Mouse (Mus musculus) right cerebral cortex, adult 2 months (tissue): ENCODE data around the gene Slk.
A peak's percentile ranks its signal among the peaks of the same experiment; 100 is the strongest.
"Not testable (repeated sequence)": the region's sequence is repeated elsewhere in the genome, so short reads cannot be mapped to it uniquely, and the experiment has no call there.

Source experiments
- DNase-seq, 2 experiments: peaks; one replicate each; pipeline ENCODE4 v3.0.0; 2021 to 2022; ENCODE audit warnings: low spot score in 2 of 2

The Slk gene

GRCm38 (mm10) chr19:47570042-47570441 is 9.4 kb upstream of the Slk start:
- DNase-seq = no peak

GRCm38 (mm10) chr19:47571981-47572380 is 7.5 kb upstream of the Slk start:
- DNase-seq = not testable (repeated sequence)

DNA sequence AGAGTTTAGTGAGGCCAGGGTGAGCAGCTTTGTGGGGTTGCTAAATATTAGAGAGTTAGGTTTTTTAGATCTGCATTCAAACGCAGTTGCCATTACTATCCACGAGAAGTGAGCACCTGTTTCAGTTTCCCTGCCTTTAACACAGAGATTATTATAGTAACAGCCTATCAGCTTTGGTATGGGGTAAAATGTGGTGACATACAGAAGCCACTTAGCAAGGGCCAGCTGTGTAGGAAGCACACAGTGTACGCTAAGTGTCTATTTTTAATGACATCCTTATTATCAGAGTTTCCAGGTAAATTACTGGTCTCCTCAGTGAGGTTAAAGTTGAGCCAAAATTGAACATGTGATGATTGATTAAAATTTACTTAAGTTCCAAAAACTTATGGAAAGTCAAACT is 5.8 kb upstream of the Slk start:
- DNase-seq = no peak

DNA sequence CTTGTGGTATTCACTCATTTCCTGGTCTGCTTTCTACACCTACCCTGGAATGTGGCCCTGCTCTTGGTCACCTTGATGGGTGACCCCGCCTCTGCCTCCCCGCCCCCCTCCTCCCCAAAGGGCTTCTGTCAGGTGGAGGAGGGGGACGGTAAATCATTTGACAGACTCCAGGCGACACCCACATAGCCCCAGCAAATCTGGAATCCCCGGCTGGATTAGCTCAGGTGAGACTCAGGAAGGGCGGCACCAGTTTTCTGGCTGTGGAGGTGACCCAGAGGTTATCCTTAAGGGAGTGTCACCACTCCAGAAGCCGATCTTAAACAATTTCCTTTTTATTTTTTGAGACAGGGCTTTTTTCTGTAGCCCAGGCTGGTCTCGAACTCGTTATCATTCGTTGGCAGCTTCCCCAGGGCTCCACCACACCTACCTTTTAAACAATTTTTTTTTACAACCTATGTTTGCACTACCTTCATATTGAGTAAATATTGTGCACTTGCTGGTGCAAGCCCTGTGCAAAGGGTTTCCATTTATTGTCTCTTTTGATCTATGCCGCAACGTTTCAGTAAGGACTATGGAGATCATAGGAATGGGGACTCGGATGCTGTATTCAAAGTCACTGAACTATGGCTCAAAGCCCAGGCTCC is 775 bp upstream of the Slk start:
- DNase-seq = peak in 1 of 2 experiments; percentile 34

DNA sequence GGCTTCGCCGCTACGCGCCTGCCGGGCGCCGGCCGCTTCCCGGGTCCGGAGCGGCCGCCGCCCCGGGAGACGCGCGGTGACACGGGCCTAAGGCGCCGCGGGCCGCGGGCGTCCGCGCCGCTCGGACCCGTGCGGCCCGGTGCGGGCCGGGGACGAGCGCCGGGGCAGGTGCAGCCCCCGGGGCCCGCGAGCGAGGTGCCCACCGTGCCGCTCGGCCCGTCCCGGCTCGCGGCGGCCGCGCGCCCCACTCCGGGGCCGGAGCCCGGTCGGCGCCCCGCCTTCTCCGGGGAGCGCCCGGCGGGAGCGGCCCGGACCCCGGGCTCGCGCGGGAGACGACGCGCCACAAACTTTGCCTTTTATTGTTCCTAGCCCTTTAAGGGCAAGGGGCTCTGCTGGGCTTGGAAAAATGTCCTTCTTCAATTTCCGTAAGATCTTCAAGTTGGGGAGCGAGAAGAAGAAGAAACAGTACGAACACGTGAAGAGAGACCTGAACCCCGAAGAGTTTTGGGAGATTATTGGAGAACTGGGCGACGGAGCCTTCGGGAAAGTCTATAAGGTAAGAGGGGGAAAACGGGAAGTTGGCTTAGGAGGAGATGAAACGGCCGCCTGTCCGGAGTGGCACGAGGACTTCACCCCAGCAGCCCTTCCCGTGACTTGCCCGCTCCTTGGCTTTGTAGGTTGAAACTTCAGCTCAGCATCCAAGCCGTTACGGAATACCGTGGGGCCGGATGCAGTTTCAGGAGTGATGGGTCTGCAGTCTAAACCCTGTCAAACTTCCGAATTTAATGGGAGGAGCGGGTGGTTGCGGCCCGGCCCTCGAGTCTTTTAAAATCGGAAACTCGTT is 532 bp downstream of the Slk start:
- DNase-seq = no peak

DNA sequence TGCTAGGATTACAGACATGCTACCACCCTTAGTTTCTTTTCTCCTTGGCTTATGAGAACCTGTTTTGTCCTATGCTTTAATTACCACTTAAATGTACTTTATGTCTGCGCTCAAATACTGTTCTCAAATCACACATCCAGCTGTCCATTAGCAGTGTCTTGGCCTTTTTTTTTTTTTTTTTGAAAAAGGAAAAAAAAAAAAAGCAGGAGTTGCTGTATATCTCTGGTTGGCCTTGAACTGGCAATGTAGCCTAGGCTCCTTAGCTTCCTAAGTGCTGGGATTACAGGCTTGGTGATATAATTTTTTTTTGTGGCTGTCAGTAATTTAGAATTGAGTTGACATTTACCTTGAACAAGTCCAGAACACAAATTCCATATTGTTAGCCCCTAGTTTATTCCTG is 6.3 kb downstream of the Slk start:
- DNase-seq = no peak

DNA sequence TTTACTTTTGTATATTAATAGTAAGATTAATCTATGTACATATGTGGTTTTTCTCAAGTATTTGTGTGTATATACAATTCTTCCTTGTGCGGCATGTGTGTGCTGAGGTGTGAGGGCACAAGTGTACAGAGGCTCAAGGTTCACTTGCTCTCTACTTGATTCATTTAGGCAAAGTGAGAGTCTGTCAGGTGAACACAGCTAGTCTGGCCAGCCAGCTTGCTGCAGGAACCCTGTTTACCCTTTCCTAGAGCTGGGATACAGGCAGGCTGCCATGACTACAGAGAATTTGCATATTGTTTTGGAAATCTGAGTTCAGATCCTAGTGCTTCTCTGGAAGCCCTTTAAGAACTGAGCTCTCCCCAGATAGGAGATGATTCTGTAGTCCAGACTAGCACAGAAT is 7.5 kb downstream of the Slk start:
- no peak for DNase-seq

- DNase-seq = no peak
Observed at GRCm38 (mm10) chr19:47608513-47608912, 29.0 kb downstream of the Slk start.

DNA sequence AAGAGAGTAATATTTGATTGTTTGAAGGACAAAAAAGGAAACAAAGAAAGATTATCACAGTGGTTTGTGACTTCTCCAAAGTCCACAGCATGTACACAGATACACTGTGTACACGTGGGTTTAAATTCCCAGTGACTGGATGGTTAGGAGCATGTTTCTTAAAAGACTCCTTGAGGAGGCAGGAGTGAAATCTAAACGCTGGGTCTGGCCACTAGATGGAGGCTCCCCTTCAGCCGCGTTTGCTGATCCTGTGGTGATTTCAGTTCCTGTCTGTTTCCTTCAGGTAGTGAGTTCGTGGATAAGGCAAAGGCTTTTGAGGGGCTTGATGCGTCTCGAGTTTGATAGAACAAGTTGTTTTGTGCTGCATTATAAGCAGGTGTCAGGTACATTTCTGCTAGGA is 34.0 kb downstream of the Slk start:
- no peak for DNase-seq

DNA sequence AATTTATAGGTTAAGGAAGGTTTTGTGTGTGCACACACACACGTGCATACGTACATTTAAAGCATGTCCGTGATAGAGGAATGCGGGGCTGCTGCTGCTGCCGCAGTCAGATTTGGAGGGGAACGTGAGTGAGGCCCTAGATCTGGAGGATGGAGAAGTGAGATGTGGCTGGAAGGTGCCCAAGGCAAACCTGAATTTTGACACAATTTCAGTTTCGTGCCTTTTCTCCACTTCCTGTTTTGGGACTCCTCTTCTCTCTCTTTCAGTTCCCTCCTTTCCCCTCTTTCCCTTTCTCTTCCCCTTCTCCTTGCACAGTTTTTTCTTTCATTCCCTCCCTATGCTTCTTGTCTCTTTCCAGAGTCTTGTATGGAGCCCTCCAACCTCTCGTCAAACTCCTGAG is 42.0 kb downstream of the Slk start:
- no peak for DNase-seq

DNA sequence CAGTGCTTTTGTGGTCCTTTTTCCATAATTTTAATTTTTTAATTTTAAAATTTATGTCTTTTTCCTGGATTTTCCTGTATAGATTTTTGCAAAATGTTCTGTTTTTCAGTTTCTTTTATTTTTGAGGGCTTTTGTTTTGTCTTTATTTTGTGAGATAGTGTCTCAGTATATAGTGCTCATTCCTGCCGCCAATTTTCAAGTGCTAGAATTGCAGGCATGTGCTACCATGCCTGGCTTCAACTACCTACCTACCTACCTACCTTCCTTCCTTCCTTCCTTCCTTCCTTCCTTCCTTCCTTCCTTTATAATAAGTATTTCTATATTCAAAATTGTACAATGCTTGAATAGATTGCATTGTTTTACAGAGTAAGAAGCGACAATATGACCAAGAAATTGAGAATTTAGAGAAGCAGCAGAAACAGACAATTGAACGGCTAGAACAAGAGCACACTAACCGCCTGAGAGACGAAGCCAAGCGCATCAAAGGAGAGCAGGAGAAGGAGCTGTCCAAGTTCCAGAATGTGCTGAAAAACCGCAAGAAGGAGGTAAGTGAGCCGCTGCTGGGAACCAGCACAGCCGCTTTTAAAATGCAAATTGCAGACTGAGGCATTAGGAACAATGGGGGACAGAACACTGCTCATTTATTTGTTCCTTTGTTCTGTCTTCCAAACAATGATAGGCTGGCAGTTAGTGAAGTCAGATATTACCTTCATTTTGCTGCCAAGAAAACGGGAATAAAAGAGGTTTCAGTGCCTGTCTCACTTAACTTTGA is 45.6 kb downstream of the Slk start:
- DNase-seq = no peak

DNA sequence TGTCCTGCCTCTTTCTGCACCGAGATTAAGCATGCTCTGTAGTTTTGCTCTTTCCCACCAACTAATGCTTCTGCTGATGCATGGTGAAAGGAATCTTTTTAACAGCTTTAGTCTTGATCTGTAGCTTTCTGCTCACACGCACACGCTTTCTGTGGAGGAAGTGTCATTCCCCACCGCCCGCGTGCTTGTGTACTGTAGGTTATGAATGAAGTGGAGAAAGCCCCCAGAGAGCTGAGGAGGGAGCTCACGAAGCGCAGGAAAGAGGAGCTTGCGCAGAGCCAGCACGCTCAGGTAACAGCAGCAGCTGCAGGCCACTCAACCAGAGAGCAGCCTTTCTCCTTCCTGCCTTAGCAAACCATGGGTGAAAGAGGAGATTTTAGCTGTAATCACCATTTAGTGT is 48.0 kb downstream of the Slk start:
- peak; percentile 56 for DNase-seq

GRCm38 (mm10) chr19:47629068-47629467 is 49.6 kb downstream of the Slk start:
- no peak for DNase-seq

DNA sequence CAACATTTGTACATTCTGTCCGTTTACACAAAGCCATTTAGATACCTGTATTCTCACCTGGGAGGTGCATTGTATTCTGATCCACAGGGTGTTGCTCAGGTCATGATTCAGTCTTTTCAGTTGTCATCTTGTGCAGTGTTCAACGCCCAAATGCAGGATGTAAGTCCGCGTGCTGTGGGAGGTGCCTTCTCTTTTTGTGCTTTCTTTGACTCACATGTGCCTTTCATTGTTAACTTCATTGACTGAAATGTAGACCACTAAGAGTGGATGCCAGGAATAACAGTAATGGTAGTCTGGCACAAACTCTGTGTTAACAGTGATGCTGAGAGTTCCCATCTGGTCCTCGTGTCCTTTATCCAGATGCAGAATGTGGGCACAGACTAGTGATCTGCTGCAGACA is 50.9 kb downstream of the Slk start:
- DNase-seq = no peak

GRCm38 (mm10) chr19:47631799-47632198 is 52.3 kb downstream of the Slk start:
- no peak for DNase-seq

DNA sequence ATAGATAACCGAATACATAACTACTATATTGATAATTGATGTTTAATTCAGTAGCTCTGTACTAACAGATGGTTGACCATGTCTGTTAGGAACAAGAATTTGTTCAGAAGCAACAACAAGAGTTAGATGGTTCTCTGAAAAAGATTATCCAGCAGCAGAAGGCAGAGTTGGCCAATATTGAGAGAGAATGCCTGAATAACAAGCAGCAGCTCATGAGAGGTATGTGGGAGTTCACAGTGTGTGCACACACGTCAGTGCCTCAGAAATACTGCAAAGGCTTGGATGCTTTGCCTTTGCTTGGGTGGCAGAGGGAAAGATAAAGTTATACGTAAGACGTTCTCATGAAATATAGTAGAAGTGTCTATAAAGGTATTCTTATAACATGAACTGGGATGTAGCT is 55.9 kb downstream of the Slk start:
- no peak for DNase-seq

GRCm38 (mm10) chr19:47643910-47644309 is 64.4 kb downstream of the Slk start:
- no peak for DNase-seq

DNA sequence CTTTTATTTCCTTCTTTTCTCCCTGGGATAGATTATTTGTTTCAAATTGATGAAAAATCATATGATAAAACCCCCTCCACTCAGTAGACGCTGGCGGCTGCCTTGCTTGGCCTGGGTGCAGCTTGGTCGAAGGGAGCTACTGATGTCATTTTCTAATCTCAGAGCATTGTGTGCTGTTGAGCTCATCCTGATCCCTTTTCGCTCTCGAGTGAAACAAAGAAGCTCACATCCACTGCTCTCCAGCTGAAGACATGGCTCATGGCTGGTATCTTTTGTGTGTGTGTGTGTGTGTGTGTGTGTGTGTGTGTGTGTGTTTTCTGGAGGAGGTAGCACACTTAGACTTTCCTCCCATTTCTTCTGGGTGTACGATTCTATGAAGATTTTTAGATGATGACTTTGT is 66.1 kb downstream of the Slk start:
- DNase-seq = no peak

DNA sequence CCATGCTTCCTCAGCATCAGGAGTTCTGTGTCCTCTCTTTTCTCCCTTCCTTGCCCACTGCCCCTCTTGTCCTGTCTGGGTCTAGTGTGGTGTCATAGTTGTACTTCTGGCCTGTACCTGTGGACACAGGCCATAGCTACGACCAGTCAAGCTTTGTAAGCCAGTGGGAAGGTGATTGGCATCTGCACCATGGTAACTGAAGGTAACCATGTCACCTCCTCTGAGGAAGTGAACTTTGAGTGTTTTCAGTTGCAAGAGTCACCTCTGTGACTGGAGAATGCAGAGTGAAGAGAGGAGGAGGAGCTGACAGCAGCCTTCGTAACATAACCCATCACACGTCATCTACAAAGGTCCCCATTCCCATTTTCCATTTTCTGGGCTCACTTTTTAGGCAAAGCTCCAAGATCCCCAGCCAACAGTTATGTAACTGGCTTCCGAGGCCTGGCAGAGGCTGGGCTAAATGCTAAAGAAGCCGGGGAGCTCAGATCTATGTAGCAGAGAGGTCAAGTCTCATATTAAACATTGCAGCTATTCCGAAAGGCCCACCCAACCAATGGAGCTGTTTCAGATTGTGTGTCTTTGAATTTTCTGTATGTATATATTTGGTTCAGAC is 67.1 kb downstream of the Slk start:
- no peak for DNase-seq

GRCm38 (mm10) chr19:47649071-47649470 is 69.6 kb downstream of the Slk start:
- DNase-seq = no peak

DNA sequence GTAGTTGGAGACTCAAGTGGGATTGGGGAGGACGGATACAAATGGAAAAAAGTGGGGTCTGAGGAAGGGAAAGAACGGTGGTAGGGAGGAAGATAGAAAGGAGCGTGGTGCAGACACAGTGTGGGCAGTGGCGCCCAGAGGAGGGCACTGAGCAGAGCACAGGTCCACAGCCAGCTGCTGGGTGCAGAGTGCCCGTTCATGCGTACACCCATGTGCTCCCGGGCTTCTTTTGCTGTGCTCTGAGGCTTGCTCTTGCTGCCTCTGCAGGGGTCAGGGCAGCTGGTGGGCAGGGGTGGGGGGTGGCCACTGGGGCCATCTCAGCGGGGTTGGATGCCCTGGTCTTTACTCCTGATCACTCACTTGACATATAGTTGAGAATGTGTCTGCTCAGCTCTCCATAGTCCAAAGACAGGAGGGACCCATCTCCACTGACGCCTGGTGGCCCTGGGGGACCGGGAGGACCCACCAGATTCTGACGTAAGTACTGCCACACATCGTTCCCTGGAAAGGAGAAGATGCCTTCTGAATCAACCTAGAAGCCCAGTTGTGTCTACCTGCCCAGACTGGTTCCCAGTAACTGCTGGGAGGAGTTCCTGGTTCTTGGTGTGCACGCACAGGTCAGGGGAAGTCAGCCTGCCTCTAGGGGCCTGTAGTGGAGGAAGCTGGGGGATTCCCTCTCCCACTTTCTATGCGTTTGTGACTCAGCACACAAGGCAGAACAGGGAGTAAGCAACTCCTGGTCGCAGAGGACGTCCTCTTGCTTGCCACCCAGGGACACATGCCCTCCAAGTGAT is 71.1 kb downstream of the Slk start:
- no peak for DNase-seq

DNA sequence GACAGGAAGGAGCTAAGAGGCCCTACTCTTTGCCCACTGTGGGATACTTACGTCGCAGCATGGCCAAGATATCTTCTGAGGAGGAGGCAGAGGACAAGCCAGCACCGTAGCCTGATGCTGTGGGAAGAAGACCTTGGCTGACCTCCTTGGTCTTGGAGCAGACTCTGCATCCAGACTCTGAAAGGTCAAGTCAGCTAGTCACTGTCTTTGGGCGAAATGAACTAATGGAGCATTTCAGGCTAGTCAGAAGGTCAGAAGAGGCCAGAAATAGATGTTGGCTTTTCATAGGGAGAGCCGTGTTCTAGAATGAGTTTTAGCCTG is 71.6 kb downstream of the Slk start:
- DNase-seq = no peak
